Mouse (Mus musculus) gastrocnemius, postnatal 25 days (tissue): ENCODE measurements around the gene Hbs1l. TPM values are rescaled to one million over a fixed set of nuclear protein-coding genes. Genes with fewer than 3 reads are reported as not detected.

ENCODE experiments used
- DNase-seq: peaks from one replicate; pipeline ENCODE4 v3.0.0; 2022
- total RNA-seq, 2 experiments: library from RNA; stranded (reverse); gene quantifications; 1 replicate in 1 of 2; 2 replicates in 1 of 2; pipeline ENCODE4 v1.2.3; 2021

Gene Hbs1l
- total RNA-seq, 2 experiments from 2014 or later: 58.4 to 62.5 TPM

DNA sequence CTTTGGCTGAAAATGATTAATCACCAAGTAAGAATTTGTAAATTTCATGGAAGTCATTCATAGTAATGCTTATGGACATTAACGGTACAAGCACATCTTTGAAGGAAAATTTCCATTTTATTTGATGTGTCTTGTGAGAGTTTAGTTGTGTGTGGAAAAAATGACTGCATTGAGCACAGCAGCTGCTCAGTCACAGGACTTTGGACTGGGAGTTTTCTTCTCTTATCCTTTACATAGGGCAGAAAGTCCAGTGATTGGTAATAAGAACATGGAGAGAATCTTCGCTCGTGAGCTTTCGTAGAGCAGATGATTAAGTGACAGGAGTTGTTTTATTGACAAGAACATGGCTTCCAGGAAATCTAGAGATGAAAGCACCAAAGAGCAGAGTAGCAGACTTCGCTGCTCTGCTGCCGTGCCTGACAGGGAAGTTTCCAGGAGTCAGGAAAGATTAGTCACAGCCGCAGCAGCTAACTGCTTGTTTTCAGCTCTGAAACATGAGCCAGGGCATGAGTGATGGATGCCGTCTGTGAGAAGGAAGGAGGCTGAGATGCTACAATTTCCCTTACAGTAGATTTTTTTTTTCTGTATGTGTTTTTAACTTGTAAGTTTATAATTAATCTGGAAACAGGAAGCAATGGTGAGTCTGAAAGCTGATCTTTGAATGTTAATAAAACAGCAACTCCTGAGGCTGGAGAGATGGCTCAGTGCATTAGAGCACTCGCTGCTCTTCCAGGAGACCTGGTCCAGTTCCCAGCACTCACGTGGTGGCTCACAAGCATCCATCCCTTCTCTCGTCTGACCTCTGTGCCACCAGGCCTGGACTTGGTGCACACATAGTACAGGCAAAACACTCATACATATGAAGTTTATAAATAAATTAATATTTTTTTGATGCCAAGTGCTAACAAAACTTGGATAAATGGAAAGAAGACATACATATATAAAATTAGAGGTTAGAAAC is 9.2 kb downstream of the Hbs1l start:
- DNase-seq: no peak

DNA sequence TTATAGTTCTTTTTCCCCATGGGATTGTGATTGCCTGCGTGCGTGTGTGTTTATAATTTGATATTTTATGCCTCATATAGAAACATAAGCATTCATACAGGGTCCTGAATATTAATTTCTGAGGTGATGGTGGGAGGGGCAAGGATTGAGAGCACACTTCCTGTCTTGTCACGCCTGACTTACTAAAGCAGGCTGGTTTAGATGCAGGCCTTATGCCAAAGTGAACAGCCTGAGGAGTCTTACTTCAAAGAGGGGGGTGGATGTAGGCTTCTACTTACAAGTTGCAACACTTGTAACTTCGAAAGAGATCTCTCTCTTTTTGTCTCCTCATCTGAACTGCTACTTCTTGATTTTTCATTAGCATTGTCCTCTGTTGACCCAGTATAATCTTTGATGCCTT is 18.0 kb downstream of the Hbs1l start:
- DNase-seq: no peak

DNA sequence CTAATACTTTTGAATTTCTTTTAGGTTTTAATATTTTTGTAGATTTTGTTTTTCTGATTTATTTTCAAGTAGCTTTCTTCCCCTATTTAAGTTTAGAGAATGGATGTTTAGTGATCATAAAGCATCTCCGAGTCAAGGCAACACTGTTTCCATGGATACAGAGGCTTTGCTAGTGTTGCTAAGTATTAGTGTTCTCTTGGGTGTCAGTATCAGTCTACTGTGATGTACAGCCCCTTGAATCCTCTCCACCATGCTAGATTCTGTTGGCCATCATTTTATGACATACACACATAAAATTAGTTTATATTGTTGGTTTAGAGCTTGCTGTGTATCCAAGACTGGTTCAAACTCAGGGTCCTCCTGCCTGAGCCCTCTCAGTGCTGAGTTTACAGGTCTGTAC is 20.3 kb downstream of the Hbs1l start:
- DNase-seq: no peak

DNA sequence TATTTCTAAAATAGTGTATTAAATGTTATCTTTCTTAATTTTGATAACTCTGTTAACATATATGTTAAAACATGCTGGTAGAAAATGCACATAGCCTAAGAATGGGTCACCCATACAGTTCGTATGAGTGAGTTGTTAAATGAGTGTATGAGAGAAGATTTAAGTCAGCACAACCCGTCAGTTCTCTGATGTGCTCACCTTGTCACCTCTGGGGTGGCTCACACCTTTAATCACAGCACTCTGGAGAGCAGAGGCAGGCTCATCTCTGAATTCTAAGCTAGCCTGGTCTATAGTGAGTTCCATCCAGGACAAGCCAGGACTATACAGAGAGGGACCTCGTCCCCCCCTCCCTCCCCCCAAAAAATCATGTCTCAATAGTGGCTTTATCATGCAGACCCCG is 22.5 kb downstream of the Hbs1l start:
- DNase-seq: no peak

- no peak for DNase-seq
Measured at GRCm38 (mm10) chr10:21318996-21319395, 23.2 kb downstream of the Hbs1l start.

DNA sequence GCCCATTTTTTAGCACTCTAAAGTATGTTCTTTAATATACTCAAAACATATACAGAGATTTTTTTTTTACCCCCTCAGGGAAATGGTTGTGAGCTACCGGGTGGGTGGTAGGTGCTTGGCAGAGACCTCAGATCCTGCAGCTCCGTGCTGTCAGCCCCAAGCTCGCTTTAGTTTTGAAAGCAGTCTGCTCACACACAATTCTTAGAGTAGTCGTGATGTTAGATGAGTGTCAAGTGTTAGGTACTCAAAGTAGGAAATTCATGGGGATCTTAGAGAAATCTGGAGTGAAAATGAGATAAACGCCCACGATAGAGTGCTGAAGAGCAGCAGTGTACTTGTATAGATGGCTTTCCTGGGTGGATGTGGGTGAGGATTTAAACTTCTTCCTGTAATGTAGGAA is 24.8 kb downstream of the Hbs1l start:
- DNase-seq: no peak

GRCm38 (mm10) chr10:21326352-21326751 is 30.6 kb downstream of the Hbs1l start:
- no peak for DNase-seq

DNA sequence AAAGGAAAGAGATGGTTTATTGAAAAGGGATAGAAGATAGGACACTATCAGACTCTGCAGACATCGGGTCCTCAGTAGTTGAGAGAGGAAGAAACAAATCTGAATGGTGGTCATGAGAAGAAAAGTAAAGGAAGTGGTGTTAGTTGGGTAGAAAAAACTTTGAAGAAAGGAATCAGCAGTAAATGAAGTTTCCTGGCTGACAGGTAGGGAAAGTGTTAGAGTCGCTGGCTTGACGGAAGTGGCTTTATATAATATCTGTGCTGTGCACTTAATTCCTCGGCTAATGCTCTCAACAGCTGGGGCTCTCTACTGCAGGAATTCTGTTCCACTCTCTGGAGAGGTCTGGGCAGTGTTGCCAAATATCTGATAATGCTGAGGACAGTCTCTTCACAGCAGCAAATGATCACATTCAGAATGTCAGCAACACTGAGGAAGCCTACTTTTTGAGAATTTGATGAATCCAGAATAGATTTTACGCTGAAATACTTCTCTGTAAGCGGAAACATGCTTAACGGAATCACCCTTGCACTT is 31.9 kb downstream of the Hbs1l start:
- no peak for DNase-seq

DNA sequence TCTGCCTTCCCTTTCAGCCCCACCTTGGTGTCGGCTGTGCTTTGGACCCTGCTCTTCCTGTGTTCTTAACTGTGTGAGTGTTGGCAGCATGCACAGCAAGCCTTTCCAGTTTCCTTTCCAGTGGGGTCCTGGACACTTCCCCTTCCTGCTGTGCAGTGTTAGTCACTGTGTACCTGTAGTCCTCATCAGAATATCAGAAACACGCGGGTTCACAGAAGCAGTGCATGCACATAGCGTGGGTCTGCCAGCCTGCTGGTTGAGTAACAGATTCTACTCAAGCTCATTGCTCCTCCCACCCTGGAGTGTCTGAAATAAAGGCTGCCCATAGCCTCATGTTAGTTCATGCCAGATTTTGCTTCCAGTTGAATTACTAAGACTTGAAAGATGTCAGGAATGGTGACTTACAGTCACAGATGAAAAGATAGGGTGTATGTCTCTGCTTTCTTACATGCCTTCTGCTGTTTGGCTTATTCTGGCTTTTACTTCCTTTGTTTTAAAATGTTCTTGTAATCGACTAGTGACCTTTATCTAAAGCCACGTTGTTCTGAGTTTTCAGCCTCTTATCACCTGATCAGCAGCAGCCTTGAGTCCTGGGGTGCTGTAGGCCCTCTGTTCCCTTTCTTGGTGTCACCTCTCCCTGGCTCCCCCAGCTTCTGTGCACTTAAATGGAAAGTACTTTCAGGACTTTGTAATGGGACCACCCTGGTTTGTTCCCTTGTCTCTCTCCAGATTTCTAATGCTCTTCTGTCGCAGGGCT is 38.7 kb downstream of the Hbs1l start:
- DNase-seq: no peak

DNA sequence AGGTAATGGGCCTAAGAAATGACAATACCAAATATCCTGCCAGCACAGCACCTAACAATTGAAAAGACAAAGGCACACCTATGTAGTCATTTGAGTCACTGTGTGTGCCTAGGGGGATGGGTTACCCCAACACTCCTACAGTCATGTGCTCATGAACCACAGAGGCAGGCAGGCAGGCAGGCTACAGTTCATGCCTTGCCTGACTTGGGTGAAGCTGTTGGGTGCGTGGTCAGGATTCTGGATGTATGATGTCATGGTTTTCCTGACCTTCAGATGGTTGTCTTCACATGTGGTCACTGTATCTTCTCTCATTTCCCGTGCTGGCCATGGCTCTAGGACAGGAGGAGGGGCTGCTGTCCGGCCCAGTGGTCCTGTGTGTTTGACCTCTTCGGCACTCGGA is 39.8 kb downstream of the Hbs1l start:
- no peak for DNase-seq

DNA sequence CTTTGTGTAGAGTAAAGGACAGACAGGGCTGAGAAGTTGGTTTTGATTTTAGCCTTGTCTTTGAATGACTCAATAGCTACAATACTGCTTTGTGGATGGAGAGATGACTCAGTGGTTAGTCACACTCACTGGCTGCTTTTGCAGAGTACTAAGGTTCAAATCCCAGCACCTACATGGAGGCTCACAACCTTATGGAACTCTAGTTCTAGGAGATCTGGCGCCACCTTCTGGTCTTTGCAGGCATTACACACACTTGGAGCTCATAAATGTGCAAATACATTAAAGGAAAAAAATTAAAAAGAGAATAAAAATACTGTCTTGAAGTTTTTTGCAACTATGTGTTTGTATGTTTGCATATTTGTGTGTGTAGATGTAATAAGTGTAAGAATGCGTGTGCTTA is 41.4 kb downstream of the Hbs1l start:
- no peak for DNase-seq

GRCm38 (mm10) chr10:21341706-21342105 is 45.9 kb downstream of the Hbs1l start:
- no peak for DNase-seq

- DNase-seq: no peak
Measured at GRCm38 (mm10) chr10:21342331-21343005, 46.7 kb downstream of the Hbs1l start.

- no peak for DNase-seq
Measured at GRCm38 (mm10) chr10:21347332-21347731, 51.6 kb downstream of the Hbs1l start.

DNA sequence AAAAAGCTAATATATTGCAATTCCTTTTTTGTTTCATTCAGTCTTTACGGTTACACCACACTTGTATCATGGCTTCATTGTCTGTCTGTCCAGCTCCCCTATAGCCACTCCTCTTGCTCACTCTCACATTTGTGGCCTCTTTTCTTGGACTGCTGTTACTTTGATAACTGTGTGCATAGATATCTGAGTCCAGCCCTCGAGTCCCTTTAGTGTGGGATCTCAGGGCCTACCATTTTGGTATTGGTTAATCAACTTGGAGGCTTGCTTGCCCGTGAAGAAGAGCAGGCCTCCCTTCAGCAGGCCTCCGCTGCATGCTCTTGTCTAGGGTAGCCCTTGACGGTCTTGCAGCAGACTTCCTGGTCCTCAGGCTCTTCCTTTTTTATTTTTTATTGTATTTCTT is 53.7 kb downstream of the Hbs1l start:
- DNase-seq: no peak

DNA sequence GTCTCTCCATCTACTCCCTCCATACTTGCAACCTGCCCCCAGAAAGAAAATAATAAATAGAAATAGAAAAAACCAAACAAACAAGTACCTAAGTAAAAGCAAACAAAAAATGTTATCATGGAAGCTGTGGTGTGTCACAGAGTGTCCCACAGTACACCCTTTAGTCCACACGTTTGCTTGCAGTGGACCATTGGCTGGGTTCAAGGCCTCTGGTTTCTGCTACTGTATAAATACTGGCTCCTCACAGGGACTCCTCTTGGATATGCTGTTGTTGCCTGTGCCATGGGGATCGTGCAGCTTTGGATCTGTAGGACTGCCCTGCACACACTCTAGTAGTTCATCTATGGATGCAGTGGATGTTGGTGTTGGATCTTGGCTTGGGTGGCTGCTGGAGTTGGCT is 54.2 kb downstream of the Hbs1l start:
- DNase-seq: no peak

- DNase-seq: no peak
Measured at GRCm38 (mm10) chr10:21350531-21351515, 55.0 kb downstream of the Hbs1l start.

DNA sequence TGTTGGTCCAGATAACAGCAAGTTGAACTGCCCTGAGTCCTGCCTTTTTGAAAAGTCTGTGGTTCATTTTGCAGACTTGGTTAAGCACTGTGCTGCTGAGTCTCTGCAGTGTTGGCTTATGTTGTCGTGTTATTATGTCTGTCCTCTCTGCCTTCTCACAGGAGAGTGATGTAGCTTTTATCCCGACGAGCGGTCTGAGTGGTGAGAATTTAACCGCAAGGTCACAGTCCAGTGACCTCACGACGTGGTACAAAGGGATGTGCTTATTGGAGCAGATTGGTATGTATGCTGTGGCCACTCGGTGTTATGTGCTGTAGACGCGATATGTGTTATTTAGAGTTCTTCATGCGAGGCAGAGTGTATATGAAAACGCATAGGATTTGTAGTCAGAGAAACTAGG is 56.0 kb downstream of the Hbs1l start:
- no peak for DNase-seq

- DNase-seq: no peak
Measured at GRCm38 (mm10) chr10:21353890-21354289, 58.1 kb downstream of the Hbs1l start.

DNA sequence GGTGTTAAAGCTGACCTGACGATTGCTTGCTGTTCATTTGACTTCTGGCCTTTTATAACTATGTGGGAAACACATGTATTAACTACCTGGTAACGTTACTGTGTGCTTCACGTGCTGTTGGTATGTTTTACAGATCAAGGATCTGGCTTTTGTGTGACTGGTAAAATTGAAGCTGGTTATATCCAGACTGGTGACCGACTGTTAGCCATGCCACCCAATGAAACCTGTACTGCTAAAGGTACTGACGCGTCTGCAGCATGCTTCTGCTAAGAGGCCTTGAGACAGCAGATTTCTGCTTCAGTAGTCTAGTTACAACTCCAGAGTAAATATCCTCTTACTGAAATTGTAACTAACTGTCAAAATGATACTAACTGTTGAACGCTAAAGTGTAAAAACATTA is 58.7 kb downstream of the Hbs1l start:
- no peak for DNase-seq

- no peak for DNase-seq
Measured at GRCm38 (mm10) chr10:21357986-21358385, 62.2 kb downstream of the Hbs1l start.
